Mouse (Mus musculus) MEL (cell line): ENCODE results near the gene Pitpnc1.

Experiments used
- CHD2 ChIP-seq: IDR thresholded peaks from 2 replicates; pipeline ENCODE4 v1.6.1; 2011; ENCODE audit warnings: low read length, improper control_type of control experiment
- CTCF ChIP-seq, 3 experiments: IDR thresholded peaks in 2 of 3; conservative IDR thresholded peaks in 1 of 3; 2 replicates each; pipeline ENCODE4 v1.5.1; 2011 to 2012; ENCODE audit warnings: low read length in 3 of 3, low read depth in 2 of 3, mild to moderate bottlenecking in 2 of 3, improper control_type of control experiment in 1 of 3, inconsistent platforms in 1 of 3, mixed read lengths in 1 of 3, moderate library complexity in 1 of 3; ENCODE audit not compliant: control insufficient read depth in 1 of 3, insufficient read depth in 1 of 3, poor library complexity in 1 of 3, severe bottlenecking in 1 of 3
- EP300 ChIP-seq, 2 experiments: IDR thresholded peaks; 2 replicates each; pipeline ENCODE4 v1.6.1; 2011; ENCODE audit warnings: improper control_type of control experiment in 2 of 2, low read length in 2 of 2, low read depth in 1 of 2, mild to moderate bottlenecking in 1 of 2
- GABPA ChIP-seq: IDR thresholded peaks from 2 replicates; pipeline ENCODE4 v1.6.1; 2012; ENCODE audit warnings: low read depth, mild to moderate bottlenecking, inconsistent platforms, low read length, improper control_type of control experiment, moderate library complexity
- GATA1 ChIP-seq: IDR thresholded peaks from 2 replicates; pipeline ENCODE4 v1.6.1; 2011; ENCODE audit warnings: low read depth, low read length, improper control_type of control experiment
- MYC ChIP-seq: IDR thresholded peaks from 2 replicates; pipeline ENCODE4 v1.6.1; 2011; ENCODE audit warnings: low read depth, mild to moderate bottlenecking, low read length, improper control_type of control experiment, moderate library complexity
- NELFE ChIP-seq: IDR thresholded peaks from 2 replicates; pipeline ENCODE4 v1.6.1; 2011; ENCODE audit warnings: low read depth, low read length, improper control_type of control experiment
- POLR2A ChIP-seq, 2 experiments: IDR thresholded peaks; 2 replicates each; pipeline ENCODE4 v1.6.1; 2011 to 2012; ENCODE audit warnings: low read length in 2 of 2, mild to moderate bottlenecking in 2 of 2, control low read depth in 1 of 2, improper control_type of control experiment in 1 of 2, low read depth in 1 of 2, moderate library complexity in 1 of 2; ENCODE audit not compliant: control insufficient read depth in 1 of 2, insufficient read depth in 1 of 2, poor library complexity in 1 of 2
- POLR2AphosphoS5 ChIP-seq: IDR thresholded peaks from 2 replicates; pipeline ENCODE4 v1.6.1; 2012; ENCODE audit warnings: low read depth, borderline replicate concordance, mild to moderate bottlenecking, inconsistent platforms, low read length, moderate library complexity, mixed read lengths
- TCF12 ChIP-seq: IDR thresholded peaks from 2 replicates; pipeline ENCODE4 v1.6.1; 2014; ENCODE audit warnings: low read depth, mild to moderate bottlenecking, inconsistent platforms, low read length, improper control_type of control experiment, moderate library complexity
- UBTF ChIP-seq: IDR thresholded peaks from 2 replicates; pipeline ENCODE4 v1.6.1; 2012; ENCODE audit warnings: low read depth, mild to moderate bottlenecking, inconsistent platforms, low read length, improper control_type of control experiment, moderate library complexity, borderline replicate concordance; ENCODE audit not compliant: insufficient read depth
- USF1 ChIP-seq: IDR thresholded peaks from 2 replicates; pipeline ENCODE4 v1.6.1; 2014; ENCODE audit warnings: low read depth, mild to moderate bottlenecking, inconsistent platforms, low read length, improper control_type of control experiment, moderate library complexity
- ZKSCAN1 ChIP-seq: IDR thresholded peaks from 2 replicates; pipeline ENCODE4 v1.6.1; 2012; ENCODE audit warnings: low read depth, mild to moderate bottlenecking, inconsistent platforms, low read length, improper control_type of control experiment, moderate library complexity

DNA sequence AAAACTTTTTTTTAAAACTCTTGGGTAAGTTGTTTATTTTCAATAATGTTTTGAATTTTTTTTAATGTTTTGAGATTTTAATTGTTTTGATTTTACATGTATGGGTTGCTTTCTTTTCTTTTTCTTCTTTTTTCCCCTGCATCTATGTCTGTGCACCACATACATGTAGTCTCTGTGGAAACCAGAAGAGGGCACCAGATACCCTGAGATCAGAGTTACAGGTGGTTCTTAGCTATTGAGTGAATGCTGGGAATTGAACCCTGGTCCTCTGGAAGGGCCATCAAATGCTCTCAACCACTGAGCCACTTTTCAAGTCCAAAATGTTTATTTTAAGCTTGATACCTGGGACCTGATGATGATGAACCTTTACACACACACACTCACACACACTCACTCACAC, 170.3 kb downstream of the Pitpnc1 start:
- peak in 2 of 3 experiments; percentile 22 to 65; a peak in 3 of 6 replicates for TF ChIP-seq CTCF (IDR thresholded peaks at IDR 0.05 in 2 of 3, conservative IDR thresholded peaks at IDR 0.05 in 1 of 3; ENCODE audit: control insufficient read depth in 1 of 3, insufficient read depth in 1 of 3, low read depth in 2 of 3, low read length in 3 of 3, poor library complexity in 1 of 3, severe bottlenecking in 1 of 3)
- no peak for TF ChIP-seq POLR2A (IDR thresholded peaks at IDR 0.05; ENCODE audit: control insufficient read depth in 1 of 2, insufficient read depth in 1 of 2, low read depth in 1 of 2, low read length in 2 of 2, poor library complexity in 1 of 2)
- TF ChIP-seq GABPA = no peak
- TF ChIP-seq MYC = no peak
- no peak for TF ChIP-seq ZKSCAN1
- TF ChIP-seq POLR2AphosphoS5 = no peak
- no peak for TF ChIP-seq CHD2
- TF ChIP-seq UBTF = no peak
- no peak for TF ChIP-seq USF1
- TF ChIP-seq EP300 (IDR thresholded peaks at IDR 0.05; ENCODE audit: low read depth in 1 of 2, low read length in 2 of 2) = no peak
- TF ChIP-seq NELFE = no peak
- no peak for TF ChIP-seq TCF12
- TF ChIP-seq GATA1 = no peak
